Mouse (Mus musculus) olfactory bulb, adult 2 months (tissue): Measurements from ENCODE around the gene Abhd2. TPM values are rescaled to one million over a fixed set of nuclear protein-coding genes. Genes with fewer than 3 reads are reported as not detected.
A peak's percentile ranks its signal among the peaks of the same experiment; 100 is the strongest.

Source experiments
- H3K27ac ChIP-seq: fragments of 200-500 bp; 2 replicates; pipeline ENCODE4 v1.5.1; 2012; ENCODE audit warnings: low read depth, low read length; ENCODE audit not compliant: insufficient read depth
- H3K4me1 ChIP-seq: fragments of 200-500 bp; 2 replicates; pipeline ENCODE4 v1.6.1; 2012; ENCODE audit warnings: low read length; ENCODE audit not compliant: control insufficient read depth, insufficient read depth
- H3K4me3 ChIP-seq: fragments of 200-500 bp; 2 replicates; pipeline ENCODE4 v1.5.1; 2012; ENCODE audit warnings: mild to moderate bottlenecking, low read depth, low read length, moderate library complexity; ENCODE audit not compliant: insufficient read depth
- CTCF ChIP-seq: fragments of 200-500 bp; IDR thresholded peaks from 2 replicates; pipeline ENCODE4 v1.5.1; 2012; ENCODE audit warnings: low read depth, mild to moderate bottlenecking, low read length, moderate library complexity; ENCODE audit not compliant: insufficient read depth
- POLR2A ChIP-seq: fragments of 200-500 bp; IDR thresholded peaks from 2 replicates; pipeline ENCODE4 v1.6.1; 2012; ENCODE audit warnings: mild to moderate bottlenecking, low read depth, low read length, moderate library complexity; ENCODE audit not compliant: insufficient read depth
- WGBS: fragments of 180-500 bp; shearing (Covaris S2); methylation state at CpG from one replicate; pipeline ENCODE4 v1.1.7; 2018; 5-methylcytosine and 5-hydroxymethylcytosine counted together
- polyA plus RNA-seq: library from polyadenylated mRNA; stranded (reverse); fragments of >200 nt; gene quantifications from 2 replicates; pipeline ENCODE4 v1.2.4, GENCODE M21; 2012; ENCODE audit warnings: low replicate concordance; ENCODE audit not compliant: missing spikeins, insufficient read depth, insufficient read length

The Abhd2 gene
- polyA plus RNA-seq, 1 experiment: not detected

- 87% methylated on average over 5 of the region's 5 CpGs for WGBS
- H3K4me1 ChIP-seq: peaks cover 5% of the 10 kb centered on the region
- TF ChIP-seq CTCF: no peak
- no peak for TF ChIP-seq POLR2A
These were observed 55.8 kb downstream of the Abhd2 start for GRCm38 (mm10) chr7:79328769-79329168.

GRCm38 (mm10) chr7:79331197-79331596 is 58.2 kb downstream of the Abhd2 start:
- WGBS: 53% methylated on average over 10 of the region's 10 CpGs
- TF ChIP-seq CTCF (no peak), POLR2A (no peak)
- Histone ChIP-seq H3K27ac (no peak overlapping the region), H3K4me1 (peaks cover 8% of the 10 kb centered on the region; the same call in 1 of the 2 replicates), H3K4me3 (no peak overlapping the region)

More at GRCm38 (mm10) chr7:79328769-79329168, 55.8 kb downstream of the Abhd2 start:
- no peak overlapping the region for H3K27ac ChIP-seq
- H3K4me3 ChIP-seq: no peak overlapping the region

GRCm38 (mm10) chr7:79333419-79333818 is 60.4 kb downstream of the Abhd2 start:
- 71% methylated on average over 3 of the region's 3 CpGs for WGBS
- Histone ChIP-seq H3K27ac (no peak overlapping the region), H3K4me3 (no peak overlapping the region), H3K4me1 (peaks cover 12% of the 10 kb centered on the region)
- TF ChIP-seq POLR2A: no peak
- TF ChIP-seq CTCF: no peak

- TF ChIP-seq CTCF: no peak
- TF ChIP-seq POLR2A: no peak
- Histone ChIP-seq H3K4me3 (no peak overlapping the region), H3K4me1 (peaks cover 12% of the 10 kb centered on the region), H3K27ac (peak overlapping the region; percentile 85)
- WGBS: 32% methylated on average over 8 of the region's 8 CpGs
These were observed 63.4 kb downstream of the Abhd2 start for GRCm38 (mm10) chr7:79336362-79336910.

- Histone ChIP-seq H3K4me1 (peaks cover 36% of the 10 kb centered on the region), H3K27ac (no peak overlapping the region)
- 45% methylated on average over 4 of the region's 4 CpGs for WGBS
These were observed 72.9 kb downstream of the Abhd2 start for GRCm38 (mm10) chr7:79345902-79346301.

GRCm38 (mm10) chr7:79346555-79347075 is 73.6 kb downstream of the Abhd2 start:
- no peak for TF ChIP-seq CTCF
- TF ChIP-seq POLR2A: no peak
- peaks cover 38% of the 10 kb centered on the region for H3K4me1 ChIP-seq
- no peak overlapping the region for H3K27ac ChIP-seq
- H3K4me3 ChIP-seq: no peak overlapping the region
- 79% methylated on average over 8 of the region's 8 CpGs for WGBS

More at GRCm38 (mm10) chr7:79345902-79346301, 72.9 kb downstream of the Abhd2 start:
- no peak overlapping the region for H3K4me3 ChIP-seq
- 0 out of 2 replicates have a peak, but pooled peaks have one; percentile 13 for TF ChIP-seq CTCF
- TF ChIP-seq POLR2A: no peak

- Histone ChIP-seq H3K4me3 (no peak overlapping the region), H3K27ac (peak overlapping the region; percentile 50), H3K4me1 (peaks cover 38% of the 10 kb centered on the region)
- TF ChIP-seq CTCF (no peak), POLR2A (no peak)
- 43% methylated on average over 13 of the region's 13 CpGs for WGBS
These were observed 74.3 kb downstream of the Abhd2 start for GRCm38 (mm10) chr7:79347108-79347813.

- TF ChIP-seq CTCF (no peak), POLR2A (no peak)
- no peak overlapping the region for H3K4me3 ChIP-seq
- peaks cover 38% of the 10 kb centered on the region for H3K4me1 ChIP-seq
- H3K27ac ChIP-seq: peak overlapping the region; percentile 83
- 56% methylated on average over 8 of the region's 8 CpGs for WGBS
These were observed 75.8 kb downstream of the Abhd2 start for GRCm38 (mm10) chr7:79348816-79349215.

GRCm38 (mm10) chr7:79349738-79350386 is 76.9 kb downstream of the Abhd2 start:
- no peak for TF ChIP-seq POLR2A
- TF ChIP-seq CTCF: no peak
- WGBS: 38% methylated on average over 12 of the region's 12 CpGs
- Histone ChIP-seq H3K27ac (peak overlapping the region; percentile 83), H3K4me3 (no peak overlapping the region), H3K4me1 (peaks cover 38% of the 10 kb centered on the region)
